8 mouse cellular contexts compared by ENCODE assay signal in the genomic region with DNA sequence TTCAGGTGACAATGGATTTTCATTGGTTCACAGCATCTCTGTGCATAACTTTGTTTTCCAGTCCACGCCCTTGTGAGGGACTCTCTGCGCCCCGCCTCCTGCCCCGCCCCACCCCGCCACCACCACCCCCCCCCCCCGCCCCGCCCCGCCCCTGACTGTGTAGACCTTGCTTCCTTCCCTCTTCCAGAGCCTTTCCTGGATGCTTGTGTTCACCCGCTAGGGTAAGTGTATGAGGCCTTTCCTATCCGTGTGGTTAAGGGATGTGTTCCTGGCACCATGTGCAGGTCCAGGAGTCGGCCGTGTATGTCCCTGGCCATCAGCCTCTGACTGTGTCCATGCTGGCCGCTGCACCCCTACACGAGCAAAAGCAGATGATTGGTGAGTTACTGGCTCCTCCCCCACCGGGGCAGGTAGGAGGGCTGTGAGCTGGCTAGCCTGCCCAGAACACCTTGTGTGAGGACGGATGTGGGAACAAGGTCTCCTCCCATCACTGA. TPM values are rescaled to one million over a fixed set of nuclear protein-coding genes. Genes with fewer than 3 reads are reported as not detected.
DNase-seq lines count a peak whose midpoint lies in the region; ATAC-seq lines count a peak whose summit lies in the region.

No protein-coding gene starts in this region.

- H3K27ac ChIP-seq in intestine, embryonic 15.5 days, result no peak overlapping the region
- H3K27ac ChIP-seq in liver, embryonic 16.5 days (ENCODE audit: low read length), result no peak overlapping the region
- H3K27ac ChIP-seq in neural tube, embryonic 12.5 days, result no peak overlapping the region

- no peaks in the 10 kb centered on the region for H3K27me3 ChIP-seq in erythroblast, embryonic 14.5 days (ENCODE audit: control insufficient read depth)
- H3K27me3 ChIP-seq in intestine, embryonic 15.5 days (replicated peaks), result no peaks in the 10 kb centered on the region
- no peaks in the 10 kb centered on the region for H3K27me3 ChIP-seq in liver, embryonic 16.5 days (ENCODE audit: control insufficient read depth, insufficient read depth, low read depth, low read length)
- no peaks in the 10 kb centered on the region for H3K27me3 ChIP-seq in neural tube, embryonic 12.5 days (replicated peaks)

- DNase-seq in CD4-positive, CD25-positive, alpha-beta regulatory T cell, adult 2 months (ENCODE audit: low read depth, low spot score), result peak; percentile 80
- peak; percentile 23 to 39 for DNase-seq in adrenal gland, postnatal 36 days
- DNase-seq in left cerebral cortex, adult 9 months (ENCODE audit: low spot score in 2 of 2), result no peak
- DNase-seq in left cerebral cortex, postnatal 14 days (ENCODE audit: low spot score in 2 of 2), result no peak

- intact Hi-C loops in left cerebral cortex, postnatal 14 days (cut with DNase I), result no loop called here

- ATAC-seq in intestine, embryonic 15.5 days, result peak; percentile 93
- peak; percentile 77 for ATAC-seq in liver, embryonic 16.5 days (ENCODE audit: low read depth)
- ATAC-seq in neural tube, embryonic 12.5 days (ENCODE audit: low FRiP score, low read depth), result no peak

- peak overlapping the region; percentile 20; the same call in 1 of the 2 replicates for H3K9ac ChIP-seq in intestine, embryonic 15.5 days
- H3K9ac ChIP-seq in liver, embryonic 16.5 days (ENCODE audit: low read depth, low read length), result no peak overlapping the region
- peak overlapping the region; percentile 35; the same call in 1 of the 2 replicates for H3K9ac ChIP-seq in neural tube, embryonic 12.5 days

- WGBS in intestine, embryonic 15.5 days, result under 1% methylated on average over 13 of the region's 16 CpGs
- WGBS in liver, embryonic 16.5 days (ENCODE audit: insufficient replicate concordance), result 2% methylated on average over 13 of the region's 16 CpGs
- WGBS in neural tube, embryonic 12.5 days, result 7% methylated on average over 12 of the region's 16 CpGs

- H3K9me3 ChIP-seq in erythroblast, embryonic 14.5 days (ENCODE audit: control insufficient read depth, low read length), result no peaks in the 10 kb centered on the region
- no peaks in the 10 kb centered on the region for H3K9me3 ChIP-seq in intestine, embryonic 15.5 days
- no peaks in the 10 kb centered on the region for H3K9me3 ChIP-seq in liver, embryonic 16.5 days (replicated peaks; ENCODE audit: control insufficient read depth, low read length)
- no peaks in the 10 kb centered on the region for H3K9me3 ChIP-seq in neural tube, embryonic 12.5 days

- H3K36me3 ChIP-seq in erythroblast, embryonic 14.5 days (ENCODE audit: control insufficient read depth), result peaks cover 5% of the 10 kb centered on the region
- H3K36me3 ChIP-seq in intestine, embryonic 15.5 days, result no peaks in the 10 kb centered on the region; the same call in 1 of the 2 replicates
- no peaks in the 10 kb centered on the region for H3K36me3 ChIP-seq in liver, embryonic 16.5 days (ENCODE audit: control insufficient read depth, insufficient read depth)
- H3K36me3 ChIP-seq in neural tube, embryonic 12.5 days, result peaks cover 4% of the 10 kb centered on the region; the same call in 1 of the 2 replicates

- peak overlapping the region; percentile 60 for H3K4me2 ChIP-seq in intestine, embryonic 15.5 days (replicated peaks)
- H3K4me2 ChIP-seq in liver, embryonic 16.5 days (ENCODE audit: low read depth, low read length), result peak overlapping the region; percentile 59
- H3K4me2 ChIP-seq in neural tube, embryonic 12.5 days (replicated peaks), result peak overlapping the region; percentile 56

- H3K4me1 ChIP-seq in erythroblast, embryonic 14.5 days (ENCODE audit: control insufficient read depth), result peaks cover 5% of the 10 kb centered on the region
- no peaks in the 10 kb centered on the region for H3K4me1 ChIP-seq in intestine, embryonic 15.5 days (replicated peaks)
- peaks cover 3% of the 10 kb centered on the region; the same call in 1 of the 2 replicates for H3K4me1 ChIP-seq in liver, embryonic 16.5 days (ENCODE audit: control insufficient read depth, low read depth, low read length)
- H3K4me1 ChIP-seq in neural tube, embryonic 12.5 days, result 0 out of 2 replicates have a peak, but pooled peaks cover 3% of the 10 kb centered on the region

- peak overlapping the region; percentile 51 for H3K4me3 ChIP-seq in erythroblast, embryonic 14.5 days (replicated peaks)
- peak overlapping the region; percentile 33 for H3K4me3 ChIP-seq in intestine, embryonic 15.5 days (replicated peaks)
- peak overlapping the region; percentile 37 for H3K4me3 ChIP-seq in liver, embryonic 16.5 days (ENCODE audit: low read depth, low read length)
- H3K4me3 ChIP-seq in neural tube, embryonic 12.5 days, result peak overlapping the region; percentile 15; the same call in 1 of the 2 replicates

RNA-seq across cellular contexts. Expression of a gene that starts 22.0 kb away (rescaled TPM):
- 1 to 10 TPM; 1.2 to 1.9 TPM for total RNA-seq in adrenal gland, postnatal 36 days (2021)
- 0.02 and 0.09 TPM in 2 replicates for polyA plus RNA-seq in erythroblast, embryonic 14.5 days (2012)
- 0.82 and 1.3 TPM in 2 replicates for polyA plus RNA-seq in intestine, embryonic 15.5 days (2015; fragmentation: Nextera tagmentation; extraction: Ambion mirVana)
- polyA plus RNA-seq in liver, embryonic 16.5 days (2015; fragmentation: Nextera tagmentation; extraction: Ambion mirVana), result 0.20 and 0.34 TPM in 2 replicates
- 2.1 and 2.2 TPM in 2 replicates for polyA plus RNA-seq in neural tube, embryonic 12.5 days (2016; fragmentation: Nextera tagmentation; extraction: Ambion mirVana)
- 1 to 10 TPM in 1 of 2 experiments, under 1 TPM in 1; 0.72 to 1.0 TPM for total RNA-seq in left cerebral cortex, postnatal 14 days (2021)

RNA-seq across cellular contexts. Expression of a gene that starts 22.9 kb away (rescaled TPM):
- 10 to 100 TPM; 27.5 to 32.4 TPM for total RNA-seq in adrenal gland, postnatal 36 days (2021)
- 0.71 and 1.0 TPM in 2 replicates for polyA plus RNA-seq in erythroblast, embryonic 14.5 days (2012)
- polyA plus RNA-seq in intestine, embryonic 15.5 days (2015; fragmentation: Nextera tagmentation; extraction: Ambion mirVana), result 18.0 and 19.9 TPM in 2 replicates
- 12.8 and 14.0 TPM in 2 replicates for polyA plus RNA-seq in liver, embryonic 16.5 days (2015; fragmentation: Nextera tagmentation; extraction: Ambion mirVana)
- polyA plus RNA-seq in neural tube, embryonic 12.5 days (2016; fragmentation: Nextera tagmentation; extraction: Ambion mirVana), result 27.7 and 28.8 TPM in 2 replicates
- total RNA-seq in left cerebral cortex, postnatal 14 days (2021), result 10 to 100 TPM; 32.2 to 35.6 TPM

RNA-seq across cellular contexts. Expression of a gene that starts 23.7 kb away (rescaled TPM):
- total RNA-seq in adrenal gland, postnatal 36 days (2021), result 10 to 100 TPM; 32.9 to 41.5 TPM
- polyA plus RNA-seq in erythroblast, embryonic 14.5 days (2012), result 0.39 and 0.73 TPM in 2 replicates
- 52.8 and 55.4 TPM in 2 replicates for polyA plus RNA-seq in intestine, embryonic 15.5 days (2015; fragmentation: Nextera tagmentation; extraction: Ambion mirVana)
- polyA plus RNA-seq in liver, embryonic 16.5 days (2015; fragmentation: Nextera tagmentation; extraction: Ambion mirVana), result 16.2 and 16.9 TPM in 2 replicates
- polyA plus RNA-seq in neural tube, embryonic 12.5 days (2016; fragmentation: Nextera tagmentation; extraction: Ambion mirVana), result 43.4 and 46.2 TPM in 2 replicates
- 10 to 100 TPM; 40.8 to 43.6 TPM for total RNA-seq in left cerebral cortex, postnatal 14 days (2021)

RNA-seq across cellular contexts. Expression of a gene that starts 52.5 kb away (rescaled TPM):
- total RNA-seq in adrenal gland, postnatal 36 days (2021), result 100 to 1,000 TPM; 264 to 302 TPM
- 3.1 and 3.7 TPM in 2 replicates for polyA plus RNA-seq in erythroblast, embryonic 14.5 days (2012)
- 269 and 298 TPM in 2 replicates for polyA plus RNA-seq in intestine, embryonic 15.5 days (2015; fragmentation: Nextera tagmentation; extraction: Ambion mirVana)
- polyA plus RNA-seq in liver, embryonic 16.5 days (2015; fragmentation: Nextera tagmentation; extraction: Ambion mirVana), result 82.9 and 84.8 TPM in 2 replicates
- polyA plus RNA-seq in neural tube, embryonic 12.5 days (2016; fragmentation: Nextera tagmentation; extraction: Ambion mirVana), result 346 and 381 TPM in 2 replicates
- total RNA-seq in left cerebral cortex, postnatal 14 days (2021), result 100 to 1,000 TPM; 510 to 522 TPM

Comparison
In these comparisons a context has a peak if more than half of its experiments do, and no peak if none do; other contexts are left out.
1. DNase-seq: peak in CD4-positive, CD25-positive, alpha-beta regulatory T cell, adult 2 months (single experiment) and adrenal gland, postnatal 36 days (2 of 2); none in left cerebral cortex, adult 9 months (0 of 2) and left cerebral cortex, postnatal 14 days (0 of 2).
2. Peak in every context shown above with its lines, with median percentiles within 50 percentile points of each other: H3K4me3 ChIP-seq and H3K4me2 ChIP-seq.